Mouse (Mus musculus) megakaryocyte, adult 5-6 weeks (primary cell): Measurements from ENCODE around the gene Gm13691. TPM values are rescaled to one million over a fixed set of nuclear protein-coding genes. Genes with fewer than 3 reads are reported as not detected.
"Not testable (repeated sequence)": the region's sequence is repeated elsewhere in the genome, so short reads cannot be mapped to it uniquely, and the experiment has no call there.

ENCODE experiments used
- ATAC-seq: 2 replicates; pipeline ENCODE4 v1.8.0; 2016; ENCODE audit warnings: mild to moderate bottlenecking, inconsistent platforms; ENCODE audit not compliant: poor library complexity, severe bottlenecking
- total RNA-seq, 2 experiments: library from RNA; stranded (forward) in 1 of 2; stranded (reverse) in 1 of 2; fragments of 153-499, 151-499 nt in 1 of 2; fragments of 221-1000, 200-1000 nt in 1 of 2; gene quantifications; 2 replicates each; pipeline versions ENCODE4 v1.2.3 to v1.2.4; 2015 to 2017

Gene Gm13691
- total RNA-seq (2015) (not detected in 2 replicates), total RNA-seq (2017) (not detected in 2 replicates)

DNA sequence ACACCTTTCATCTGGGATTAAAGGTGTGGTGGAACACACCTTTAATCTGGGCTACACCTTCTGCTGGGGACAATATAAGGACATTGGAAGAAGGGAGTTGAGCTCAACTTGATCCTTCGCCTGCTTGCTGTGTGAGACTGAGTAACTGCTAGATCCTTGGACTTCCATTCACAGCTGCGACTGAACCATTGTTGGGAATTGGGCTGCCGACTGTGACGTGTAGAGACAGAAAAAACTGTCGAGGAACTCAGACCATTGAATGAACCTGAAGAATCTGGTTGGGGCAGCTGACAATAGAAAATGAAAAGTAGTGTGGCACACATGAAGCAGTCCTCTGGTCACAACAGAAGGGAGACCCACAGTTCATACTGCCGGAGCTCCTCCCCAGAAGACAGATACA, at the start of gene Gm13691:
TSS of gene Gm13691 (plus strand) at position 301 of the 400 bp plus-strand sequence.
- not testable (repeated sequence) for ATAC-seq

GRCm38 (mm10) chr2:83940931-83941361, 49.4 kb upstream of the Gm13691 start, which contains the start of gene Zswim2:
Gene Zswim2, minus strand, starts transcription at chr2:83941228.
- peak; percentile 81 for ATAC-seq

- ATAC-seq: no peak
Measured at GRCm38 (mm10) chr2:83941378-83941777, 49.0 kb upstream of the Gm13691 start.

GRCm38 (mm10) chr2:83941792-83942191, 48.6 kb upstream of the Gm13691 start:
- no peak for ATAC-seq

DNA sequence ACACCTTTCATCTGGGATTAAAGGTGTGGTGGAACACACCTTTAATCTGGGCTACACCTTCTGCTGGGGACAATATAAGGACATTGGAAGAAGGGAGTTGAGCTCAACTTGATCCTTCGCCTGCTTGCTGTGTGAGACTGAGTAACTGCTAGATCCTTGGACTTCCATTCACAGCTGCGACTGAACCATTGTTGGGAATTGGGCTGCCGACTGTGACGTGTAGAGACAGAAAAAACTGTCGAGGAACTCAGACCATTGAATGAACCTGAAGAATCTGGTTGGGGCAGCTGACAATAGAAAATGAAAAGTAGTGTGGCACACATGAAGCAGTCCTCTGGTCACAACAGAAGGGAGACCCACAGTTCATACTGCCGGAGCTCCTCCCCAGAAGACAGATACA, 35.0 kb upstream of the Gm13691 start, which contains the start of gene Gm13698:
TSS of gene Gm13698 (plus strand) at position 301 of the 400 bp plus-strand sequence.
- ATAC-seq: not testable (repeated sequence)

GRCm38 (mm10) chr2:83961203-83961602, 29.1 kb upstream of the Gm13691 start, which contains the start of gene Gm13693:
Gene Gm13693, plus strand, starts transcription at chr2:83961503.
- not testable (repeated sequence) for ATAC-seq

GRCm38 (mm10) chr2:83967013-83967412, 23.3 kb upstream of the Gm13691 start, which contains the start of gene Gm13695:
Gene Gm13695, plus strand, starts transcription at chr2:83967313.
- not testable (repeated sequence) for ATAC-seq

- not testable (repeated sequence) for ATAC-seq
Measured at GRCm38 (mm10) chr2:83972823-83973222, 17.5 kb upstream of the Gm13691 start, which contains the start of gene Gm13696. Gene Gm13696, plus strand, starts transcription at chr2:83973123.

GRCm38 (mm10) chr2:83978633-83979032, 11.7 kb upstream of the Gm13691 start, which contains the start of gene Gm13694:
Gene Gm13694, plus strand, starts transcription at chr2:83978933.
- ATAC-seq: not testable (repeated sequence)

- ATAC-seq: not testable (repeated sequence)
Measured at GRCm38 (mm10) chr2:83984443-83984842, 5.9 kb upstream of the Gm13691 start, which contains the start of gene Gm13697. Gene Gm13697, plus strand, starts transcription at chr2:83984743.

GRCm38 (mm10) chr2:83993639-83994255, 3.4 kb downstream of the Gm13691 start:
- ATAC-seq: peak; percentile 100

- ATAC-seq: not testable (repeated sequence)
Measured at GRCm38 (mm10) chr2:83994526-83994925, 4.2 kb downstream of the Gm13691 start.

DNA sequence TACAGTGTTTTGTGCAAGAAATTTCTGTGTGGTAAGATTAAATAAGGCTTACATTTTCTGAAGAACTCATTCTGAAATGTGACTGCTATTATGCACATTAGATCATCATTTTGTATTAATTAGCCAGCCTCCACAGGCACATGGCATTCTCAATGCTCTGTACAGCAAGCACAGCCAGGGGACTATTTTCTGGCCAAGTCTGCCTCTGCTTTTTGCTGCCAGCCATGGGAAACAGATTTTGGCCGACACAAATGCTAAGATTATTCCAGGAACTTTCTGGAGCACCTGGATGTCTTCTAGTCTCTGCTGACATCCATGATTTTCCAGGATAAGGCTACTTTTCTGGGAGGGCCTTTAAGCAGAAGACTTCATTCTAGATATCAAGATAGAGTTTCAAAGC, 18.6 kb downstream of the Gm13691 start:
- no peak for ATAC-seq

DNA sequence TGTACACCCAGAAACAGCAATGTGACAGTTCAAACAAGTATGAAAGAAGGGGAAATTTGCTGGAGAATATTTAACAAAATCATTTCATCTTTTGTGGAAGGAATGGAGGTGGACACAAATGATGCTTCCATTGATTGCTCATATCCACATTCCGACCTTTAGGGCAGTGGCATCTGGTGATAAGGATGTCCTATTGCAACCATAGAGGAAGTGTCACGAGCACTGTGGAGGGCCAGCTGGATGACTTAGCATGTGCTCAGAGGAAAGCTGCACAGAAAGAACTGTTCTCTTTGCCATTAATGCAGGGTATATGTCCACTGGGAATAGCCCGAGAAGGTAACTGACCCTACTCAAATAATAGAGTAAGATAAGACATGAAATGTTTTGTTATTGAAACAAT, 19.5 kb downstream of the Gm13691 start:
- peak; percentile 88 for ATAC-seq

- no peak for ATAC-seq
Measured at GRCm38 (mm10) chr2:84014572-84014971, 24.2 kb downstream of the Gm13691 start.

- ATAC-seq: not testable (repeated sequence)
Measured at GRCm38 (mm10) chr2:84016291-84016690, 25.9 kb downstream of the Gm13691 start.

- peak; percentile 30 for ATAC-seq
Measured at GRCm38 (mm10) chr2:84018330-84018729, 28.0 kb downstream of the Gm13691 start.

DNA sequence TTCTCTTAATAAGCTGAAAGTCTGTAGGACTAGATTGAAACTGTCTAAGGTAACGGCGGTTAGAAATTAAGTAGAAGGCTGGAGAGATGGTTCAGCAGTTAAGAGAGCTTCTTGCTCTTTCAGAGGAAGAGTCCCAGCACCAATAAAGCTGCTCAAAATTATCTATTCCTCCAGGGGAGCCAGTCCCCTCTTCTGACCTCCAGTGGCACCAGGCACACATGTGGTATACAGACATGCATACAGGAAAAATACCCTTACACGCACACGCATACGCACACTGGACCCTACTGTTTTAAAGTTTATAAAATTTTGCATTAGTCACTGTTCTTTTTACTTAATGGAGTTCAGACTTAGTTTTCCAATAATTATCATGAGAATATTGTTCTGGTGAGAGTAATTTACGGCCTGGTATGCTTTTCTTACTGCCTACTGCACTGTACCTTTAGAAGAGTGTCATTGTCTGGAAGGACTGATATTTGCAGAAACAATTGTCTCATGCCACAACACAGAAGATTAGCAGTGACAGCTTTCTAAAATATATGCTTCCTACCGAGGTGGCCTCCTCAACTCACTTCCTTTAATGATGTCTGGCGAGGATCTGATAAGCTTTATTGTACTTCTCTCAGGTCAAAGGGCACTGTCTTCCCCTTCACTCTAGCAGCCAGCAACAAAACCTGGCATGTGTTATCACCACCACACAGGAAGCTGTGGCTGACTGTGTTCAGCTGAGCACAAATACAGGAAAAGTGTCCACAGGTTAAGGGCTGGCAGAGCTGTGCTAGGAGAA, 29.4 kb downstream of the Gm13691 start:
- peak; percentile 58 for ATAC-seq

GRCm38 (mm10) chr2:84021930-84022329, 31.6 kb downstream of the Gm13691 start:
- ATAC-seq: no peak

GRCm38 (mm10) chr2:84022905-84023304, 32.6 kb downstream of the Gm13691 start:
- ATAC-seq: no peak

DNA sequence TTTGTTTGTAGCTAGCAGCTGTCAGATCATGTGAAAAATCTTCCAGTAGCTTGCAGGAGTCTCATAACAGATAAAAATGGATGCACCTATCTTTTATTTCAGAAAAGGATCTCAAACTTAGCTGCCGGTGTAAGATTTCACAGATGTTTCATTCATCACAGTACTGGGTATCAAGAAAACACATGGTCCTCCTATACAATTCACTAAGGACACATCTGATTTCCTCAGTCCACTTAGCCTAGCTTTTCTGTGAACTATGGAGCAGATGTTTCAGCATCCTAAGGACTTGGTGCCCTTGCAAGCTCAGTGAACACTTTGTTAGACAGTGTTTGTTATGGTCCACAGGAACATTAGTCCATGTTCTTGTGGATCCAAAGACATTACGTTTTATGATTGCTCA, 33.0 kb downstream of the Gm13691 start:
- no peak for ATAC-seq
